Mouse (Mus musculus) G1E-ER4 (cell line): ENCODE measurements around the gene Plpp7. TPM values are rescaled to one million over a fixed set of nuclear protein-coding genes. Genes with fewer than 3 reads are reported as not detected.

Source experiments
- GATA1 ChIP-seq: IDR thresholded peaks from one replicate; pipeline ENCODE4 v1.8.0; 2012; ENCODE audit warnings: low read length, inconsistent platforms
- polyA plus RNA-seq: library from polyadenylated mRNA; stranded (reverse); fragments of >175 nt; gene quantifications from 2 replicates; pipeline ENCODE4 v1.2.3, GENCODE M21; 2012

Plpp7 gene
- polyA plus RNA-seq, 1 experiment, result 0.12 TPM

GRCm38 (mm10) chr2:32154998-32155541 is 59.7 kb downstream of the Plpp7 start:
- no peak for TF ChIP-seq GATA1

GRCm38 (mm10) chr2:32155614-32156013 is 60.3 kb downstream of the Plpp7 start:
- no peak for TF ChIP-seq GATA1

- no peak for TF ChIP-seq GATA1
These were observed 61.3 kb downstream of the Plpp7 start for GRCm38 (mm10) chr2:32156645-32157044.

GRCm38 (mm10) chr2:32157328-32157727 is 62.0 kb downstream of the Plpp7 start:
- no peak for TF ChIP-seq GATA1

DNA sequence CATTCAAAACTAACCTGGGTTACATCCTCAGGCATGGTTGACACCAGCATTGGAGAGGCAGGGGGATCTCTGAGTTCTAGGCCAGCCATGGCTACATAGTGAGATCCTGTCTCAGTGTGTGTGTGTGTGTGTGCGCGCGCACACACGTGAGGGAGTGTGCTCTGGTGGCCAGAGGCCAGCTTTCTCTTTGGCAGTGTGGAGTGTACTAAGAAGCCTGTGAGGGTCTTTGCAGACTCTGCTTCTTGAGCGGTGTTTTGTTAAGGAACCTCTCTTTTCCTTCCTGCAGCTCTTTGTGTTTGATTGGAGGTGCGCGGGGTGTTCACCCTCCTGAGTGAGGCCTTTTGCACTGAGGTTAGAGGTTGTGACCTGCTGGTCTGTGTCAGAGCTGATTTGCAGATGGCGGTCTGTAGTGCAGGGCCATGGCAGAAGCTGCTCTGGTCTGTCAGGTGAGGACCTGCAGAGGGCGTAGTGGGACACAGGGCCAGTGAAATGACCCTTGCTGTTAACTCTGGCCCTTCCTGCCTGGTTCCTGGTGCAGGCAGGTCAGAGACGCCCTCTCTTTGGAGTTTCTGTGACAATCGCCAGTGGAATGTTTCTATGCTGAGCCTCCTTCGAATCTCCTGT is 63.4 kb downstream of the Plpp7 start:
- TF ChIP-seq GATA1, result no peak

Other genes starting within 250 kb of the Plpp7 start
- not detected in 2 replicates for gene Fibcd1, start 249.5 kb upstream of the Plpp7 start, polyA plus RNA-seq
- gene Lamc3, start 208.2 kb upstream of the Plpp7 start, polyA plus RNA-seq, result not detected in 2 replicates
- gene Aif1l, start 145.4 kb upstream of the Plpp7 start, polyA plus RNA-seq, result not detected in 2 replicates
- gene Nup214, start 121.1 kb upstream of the Plpp7 start, polyA plus RNA-seq, result 13.0 and 25.5 TPM in 2 replicates
- 89.9 and 103 TPM in 2 replicates for gene Fam78a, start 10.7 kb upstream of the Plpp7 start, polyA plus RNA-seq
- 97.4 and 106 TPM in 2 replicates for gene Prrc2b, start 55.6 kb downstream of the Plpp7 start, polyA plus RNA-seq
- gene Pomt1, start 141.1 kb downstream of the Plpp7 start, polyA plus RNA-seq, result 17.6 and 19.8 TPM in 2 replicates
- gene Uck1, start 164.6 kb downstream of the Plpp7 start, polyA plus RNA-seq, result 65.6 and 82.9 TPM in 2 replicates
- gene Golga2, start 191.9 kb downstream of the Plpp7 start, polyA plus RNA-seq, result 25.4 and 27.7 TPM in 2 replicates
- 127 and 446 TPM in 2 replicates for gene Swi5, start 192.5 kb downstream of the Plpp7 start, polyA plus RNA-seq